Mouse (Mus musculus) testis, adult 2 months (tissue): ENCODE measurements around the gene Trappc2l.

Source experiments
- CTCF ChIP-seq: fragments of 200-500 bp; IDR thresholded peaks from 2 replicates; pipeline ENCODE4 v1.5.1; 2012; ENCODE audit warnings: low read depth, mild to moderate bottlenecking, inconsistent platforms, low read length, moderate library complexity; ENCODE audit not compliant: control insufficient read depth, insufficient read depth, insufficient replicate concordance
- POLR2A ChIP-seq: fragments of 200-500 bp; IDR thresholded peaks from 2 replicates; pipeline ENCODE4 v1.6.1; 2012; ENCODE audit warnings: low read depth, mild to moderate bottlenecking, inconsistent platforms, low read length, moderate library complexity; ENCODE audit not compliant: control insufficient read depth

GRCm38 (mm10) chr8:122635878-122636802, 24.7 kb downstream of the Trappc2l start:
- TF ChIP-seq CTCF (no peak), POLR2A (no peak)
